ENCODE assay signal across 8 mouse cellular contexts in the genomic region with DNA sequence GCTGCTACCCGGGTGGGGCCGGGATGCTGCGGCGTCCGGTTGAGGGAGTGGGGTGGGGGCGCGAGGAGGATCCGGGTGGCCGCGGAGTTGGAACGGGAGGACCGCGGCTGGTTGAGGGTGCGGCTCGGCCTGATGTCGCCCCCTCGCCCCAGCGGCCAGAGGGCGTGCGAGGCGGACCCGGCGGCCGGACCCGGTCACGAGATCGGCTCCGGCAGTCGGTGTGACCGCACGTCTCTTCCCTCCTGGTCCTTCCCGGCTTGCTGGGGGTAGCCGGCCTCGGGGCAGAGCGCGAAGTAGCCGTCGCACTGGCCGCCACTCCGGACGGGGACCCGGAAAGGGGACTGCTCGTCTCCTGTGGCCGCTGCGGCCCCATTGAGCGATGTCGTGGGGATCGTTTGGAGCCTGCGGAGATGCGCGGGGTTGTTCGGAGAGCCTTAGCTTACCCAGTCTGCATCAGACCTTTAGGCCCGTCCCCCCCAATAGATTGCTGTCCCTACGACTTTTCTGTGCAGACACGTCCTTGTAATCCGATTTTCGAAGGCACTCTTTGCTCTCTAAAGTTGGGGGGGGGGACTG. TPM values are rescaled to one million over a fixed set of nuclear protein-coding genes. Genes with fewer than 3 reads are reported as not detected.
DNase-seq lines count a peak whose midpoint lies in the region; ATAC-seq and TF ChIP-seq lines count a peak whose summit lies in the region.

No protein-coding gene starts in this region.

- no peaks in the 10 kb centered on the region for H3K9me3 ChIP-seq in heart, embryonic 11.5 days (replicated peaks; ENCODE audit: control insufficient read depth, low read length)
- no peaks in the 10 kb centered on the region for H3K9me3 ChIP-seq in ES-Bruce4 (replicated peaks; ENCODE audit: control insufficient read depth, insufficient read depth, low read length, poor library complexity, severe bottlenecking)
- no peaks in the 10 kb centered on the region for H3K9me3 ChIP-seq in forebrain, embryonic 15.5 days

- intact Hi-C loops in heart, postnatal 10 days (cut with DNase I): loop anchor here (2.0 kb wide), 1 partner anchor 16 kb away; a partner anchor contains a TSS

- H3K79me2 ChIP-seq in macrophage (ENCODE audit: inconsistent target): peaks cover 50% of the 10 kb centered on the region

- TF ChIP-seq CTCF in ES-Bruce4 (IDR thresholded peaks at IDR 0.05; ENCODE audit: low read depth, low read length): no peak

- peak overlapping the region; percentile 82 for H3K27ac ChIP-seq in heart, embryonic 11.5 days (ENCODE audit: low read depth, low read length)
- H3K27ac ChIP-seq in ES-Bruce4 (ENCODE audit: insufficient read depth, low read length) (peak overlapping the region; percentile 10; the same call in 1 of the 2 replicates), macrophage (peak overlapping the region; percentile 74)
- H3K27ac ChIP-seq in forebrain, embryonic 15.5 days (replicated peaks): peak overlapping the region; percentile 81

- DNase-seq in heart, postnatal 10 days: no peak
- DNase-seq in right cerebral cortex, postnatal 10 days (ENCODE audit: low spot score in 2 of 2): no peak
- DNase-seq in right cerebral cortex, postnatal 4 days: no peak
- DNase-seq in frontal cortex, postnatal 25 days (ENCODE audit: low spot score in 2 of 2): no peak

- no peaks in the 10 kb centered on the region; the same call in 1 of the 2 replicates for H3K4me1 ChIP-seq in heart, embryonic 11.5 days (ENCODE audit: control insufficient read depth, insufficient read depth, low read length)
- H3K4me1 ChIP-seq in ES-Bruce4 (ENCODE audit: control insufficient read depth, insufficient read depth, low read length): no peaks in the 10 kb centered on the region
- H3K4me1 ChIP-seq in forebrain, embryonic 15.5 days: peaks cover 16% of the 10 kb centered on the region

- TF ChIP-seq EP300 in ES-Bruce4 (IDR thresholded peaks at IDR 0.05; ENCODE audit: insufficient read depth, low read depth, low read length): no peak

- no peak for TF ChIP-seq POLR2A in ES-Bruce4 (IDR thresholded peaks at IDR 0.05; ENCODE audit: insufficient read depth, low read length)

- peak overlapping the region; percentile 94 for H3K4me3 ChIP-seq in heart, embryonic 11.5 days (ENCODE audit: low read depth, low read length)
- peak overlapping the region; percentile 94 for H3K4me3 ChIP-seq in ES-Bruce4 (ENCODE audit: low read depth, low read length)
- H3K4me3 ChIP-seq in forebrain, embryonic 15.5 days: peak overlapping the region; percentile 84
- peak overlapping the region; percentile 76 for H3K4me3 ChIP-seq in macrophage (ENCODE audit: inconsistent target)

- no peaks in the 10 kb centered on the region for H3K27me3 ChIP-seq in heart, embryonic 11.5 days (ENCODE audit: control insufficient read depth, insufficient read depth, low read length)
- no peaks in the 10 kb centered on the region for H3K27me3 ChIP-seq in ES-Bruce4 (ENCODE audit: control insufficient read depth, insufficient read depth, low read length, poor library complexity, severe bottlenecking)
- no peaks in the 10 kb centered on the region for H3K27me3 ChIP-seq in forebrain, embryonic 15.5 days

- peak; percentile 80 for ATAC-seq in heart, embryonic 11.5 days (replicated peaks; ENCODE audit: insufficient number of reproducible peaks, low FRiP score, low TSS enrichment)
- ATAC-seq in forebrain, embryonic 15.5 days (replicated peaks): peak; percentile 60

- under 1% methylated on average over 52 of the region's 57 CpGs for WGBS in heart, embryonic 11.5 days (ENCODE audit: insufficient replicate concordance)
- under 1% methylated on average over 50 of the region's 57 CpGs for WGBS in forebrain, embryonic 15.5 days
- WGBS in macrophage (ENCODE audit: missing documents): 2% methylated on average over 57 of the region's 57 CpGs

- no peaks in the 10 kb centered on the region for H3K36me3 ChIP-seq in heart, embryonic 11.5 days (ENCODE audit: control insufficient read depth, insufficient read depth, low read length)
- H3K36me3 ChIP-seq in ES-Bruce4 (ENCODE audit: control insufficient read depth, insufficient read depth, low read length, poor library complexity, severe bottlenecking): no peaks in the 10 kb centered on the region
- peaks cover 5% of the 10 kb centered on the region; the same call in 1 of the 2 replicates for H3K36me3 ChIP-seq in forebrain, embryonic 15.5 days
- H3K36me3 ChIP-seq in macrophage (ENCODE audit: inconsistent target): no peaks in the 10 kb centered on the region

- peak overlapping the region; percentile 93 for H3K9ac ChIP-seq in heart, embryonic 11.5 days (ENCODE audit: low read depth, low read length)
- peak overlapping the region; percentile 77 for H3K9ac ChIP-seq in ES-Bruce4 (ENCODE audit: low read depth, poor library complexity, severe bottlenecking)
- H3K9ac ChIP-seq in forebrain, embryonic 15.5 days (replicated peaks): peak overlapping the region; percentile 83

- H3K4me2 ChIP-seq in heart, embryonic 11.5 days: peak overlapping the region; percentile 84
- H3K4me2 ChIP-seq in forebrain, embryonic 15.5 days (replicated peaks): peak overlapping the region; percentile 54

RNA-seq across cellular contexts. Expression of a gene that starts 0.4 kb away (rescaled TPM):
- 241 and 245 TPM in 2 replicates for polyA plus RNA-seq in heart, embryonic 11.5 days (2014; fragmentation: Nextera tagmentation; extraction: Ambion mirVana)
- 100 to 1,000 TPM; 109 to 122 TPM for total RNA-seq in heart, postnatal 10 days (2021)
- polyA plus RNA-seq in ES-Bruce4 (2011; ENCODE audit: insufficient read depth, insufficient read length, low read depth, missing spikeins) (99.0 and 105 TPM in 2 replicates), macrophage (2018) (234 to 353 TPM (median 252 TPM) in 3 replicates)
- 252 and 266 TPM in 2 replicates for polyA plus RNA-seq in forebrain, embryonic 15.5 days (2015; fragmentation: Nextera tagmentation; extraction: Ambion mirVana)
- 100 to 1,000 TPM in 3 of 26 experiments, 10 to 100 TPM in 23; 47.7 to 112 (median 75.0) TPM for total RNA-seq in macrophage (2018; cell fraction: chromatin; rRNA removed)
- 100 to 1,000 TPM; 133 to 192 (median 154) TPM for total RNA-seq in macrophage (2018; cell fraction: cytosol; rRNA removed)
- total RNA-seq in macrophage (2018; cell fraction: nucleus; rRNA removed): 100 to 1,000 TPM in 7 of 26 experiments, 10 to 100 TPM in 19; 56.8 to 130 (median 86.8) TPM

RNA-seq across cellular contexts. Expression of a gene that starts 0.5 kb away (rescaled TPM):
- 4.5 and 5.0 TPM in 2 replicates for polyA plus RNA-seq in heart, embryonic 11.5 days (2014; fragmentation: Nextera tagmentation; extraction: Ambion mirVana)
- 1 to 10 TPM; 1.1 to 1.4 TPM for total RNA-seq in heart, postnatal 10 days (2021)
- 17.7 and 19.7 TPM in 2 replicates for polyA plus RNA-seq in ES-Bruce4 (2011; ENCODE audit: insufficient read depth, insufficient read length, low read depth, missing spikeins)
- polyA plus RNA-seq in forebrain, embryonic 15.5 days (2015; fragmentation: Nextera tagmentation; extraction: Ambion mirVana): 17.6 and 17.8 TPM in 2 replicates
- 10 to 100 TPM in 1 of 26 experiments, 1 to 10 TPM in 23, under 1 TPM in 1, not detected in 1; 0.74 to 11.2 (median 6.5) TPM for total RNA-seq in macrophage (2018; cell fraction: chromatin; rRNA removed)
- total RNA-seq in macrophage (2018; cell fraction: cytosol; rRNA removed): 1 to 10 TPM in 1 of 26 experiments, under 1 TPM in 25; 0.23 to 1.0 (median 0.54) TPM
- 10 to 100 TPM in 1 of 26 experiments, 1 to 10 TPM in 22, under 1 TPM in 3; 0.35 to 10.4 (median 3.7) TPM for total RNA-seq in macrophage (2018; cell fraction: nucleus; rRNA removed)
- polyA plus RNA-seq in macrophage (2018): 0.75 to 0.90 TPM (median 0.77 TPM) in 3 replicates

RNA-seq across cellular contexts. Expression of a gene that starts 17.1 kb away (rescaled TPM):
- 63.1 and 67.2 TPM in 2 replicates for polyA plus RNA-seq in heart, embryonic 11.5 days (2014; fragmentation: Nextera tagmentation; extraction: Ambion mirVana)
- total RNA-seq in heart, postnatal 10 days (2021): 10 to 100 TPM; 24.3 to 25.5 TPM
- 69.3 and 71.9 TPM in 2 replicates for polyA plus RNA-seq in ES-Bruce4 (2011; ENCODE audit: insufficient read depth, insufficient read length, low read depth, missing spikeins)
- 47.7 and 52.4 TPM in 2 replicates for polyA plus RNA-seq in forebrain, embryonic 15.5 days (2015; fragmentation: Nextera tagmentation; extraction: Ambion mirVana)
- 10 to 100 TPM in 15 of 26 experiments, 1 to 10 TPM in 11; 2.5 to 24.2 (median 10.4) TPM for total RNA-seq in macrophage (2018; cell fraction: chromatin; rRNA removed)
- 10 to 100 TPM in 21 of 26 experiments, 1 to 10 TPM in 5; 8.3 to 17.8 (median 12.5) TPM for total RNA-seq in macrophage (2018; cell fraction: cytosol; rRNA removed)
- 10 to 100 TPM in 10 of 26 experiments, 1 to 10 TPM in 16; 3.8 to 23.8 (median 8.4) TPM for total RNA-seq in macrophage (2018; cell fraction: nucleus; rRNA removed)
- polyA plus RNA-seq in macrophage (2018): 16.3 to 20.4 TPM (median 16.8 TPM) in 3 replicates

RNA-seq across cellular contexts. Expression of a gene that starts 17.6 kb away (rescaled TPM):
- polyA plus RNA-seq in heart, embryonic 11.5 days (2014; fragmentation: Nextera tagmentation; extraction: Ambion mirVana): 67.4 TPM in 2 replicates
- total RNA-seq in heart, postnatal 10 days (2021): 10 to 100 TPM; 17.1 to 22.7 TPM
- polyA plus RNA-seq in ES-Bruce4 (2011; ENCODE audit: insufficient read depth, insufficient read length, low read depth, missing spikeins) (57.0 and 58.5 TPM in 2 replicates), macrophage (2018) (3.7 to 8.8 TPM (median 5.3 TPM) in 3 replicates)
- polyA plus RNA-seq in forebrain, embryonic 15.5 days (2015; fragmentation: Nextera tagmentation; extraction: Ambion mirVana): 133 and 135 TPM in 2 replicates
- 1 to 10 TPM in 18 of 26 experiments, under 1 TPM in 5, not detected in 3; 0.55 to 7.8 (median 1.9) TPM for total RNA-seq in macrophage (2018; cell fraction: chromatin; rRNA removed)
- 1 to 10 TPM; 3.1 to 7.5 (median 4.5) TPM for total RNA-seq in macrophage (2018; cell fraction: cytosol; rRNA removed)
- total RNA-seq in macrophage (2018; cell fraction: nucleus; rRNA removed): 1 to 10 TPM in 24 of 26 experiments, under 1 TPM in 2; 0.83 to 5.4 (median 2.4) TPM

RNA-seq across cellular contexts. Expression of a gene that starts 37.1 kb away (rescaled TPM):
- 39.3 and 81.8 TPM in 2 replicates for polyA plus RNA-seq in heart, embryonic 11.5 days (2014; fragmentation: Nextera tagmentation; extraction: Ambion mirVana)
- total RNA-seq in heart, postnatal 10 days (2021): 100 to 1,000 TPM; 140 to 150 TPM
- polyA plus RNA-seq in ES-Bruce4 (2011; ENCODE audit: insufficient read depth, insufficient read length, low read depth, missing spikeins): 289 and 303 TPM in 2 replicates
- polyA plus RNA-seq in forebrain, embryonic 15.5 days (2015; fragmentation: Nextera tagmentation; extraction: Ambion mirVana): 165 and 193 TPM in 2 replicates
- 100 to 1,000 TPM; 128 to 449 (median 189) TPM for total RNA-seq in macrophage (2018; cell fraction: chromatin; rRNA removed)
- total RNA-seq in macrophage (2018; cell fraction: cytosol; rRNA removed): 100 to 1,000 TPM; 567 to 868 (median 701) TPM
- 100 to 1,000 TPM; 137 to 276 (median 167) TPM for total RNA-seq in macrophage (2018; cell fraction: nucleus; rRNA removed)
- 1,088 to 1,432 TPM (median 1,117 TPM) in 3 replicates for polyA plus RNA-seq in macrophage (2018)

Comparison
In these comparisons a context has a peak if more than half of its experiments do, and no peak if none do; other contexts are left out.
1. H3K27ac ChIP-seq: peak in every context shown above with its lines; median percentile 82 in heart, embryonic 11.5 days; 81 in forebrain, embryonic 15.5 days; 74 in macrophage; 10 in ES-Bruce4.